Mouse (Mus musculus): ENCODE results near the gene Fam20a.

Fam20a gene

DNA sequence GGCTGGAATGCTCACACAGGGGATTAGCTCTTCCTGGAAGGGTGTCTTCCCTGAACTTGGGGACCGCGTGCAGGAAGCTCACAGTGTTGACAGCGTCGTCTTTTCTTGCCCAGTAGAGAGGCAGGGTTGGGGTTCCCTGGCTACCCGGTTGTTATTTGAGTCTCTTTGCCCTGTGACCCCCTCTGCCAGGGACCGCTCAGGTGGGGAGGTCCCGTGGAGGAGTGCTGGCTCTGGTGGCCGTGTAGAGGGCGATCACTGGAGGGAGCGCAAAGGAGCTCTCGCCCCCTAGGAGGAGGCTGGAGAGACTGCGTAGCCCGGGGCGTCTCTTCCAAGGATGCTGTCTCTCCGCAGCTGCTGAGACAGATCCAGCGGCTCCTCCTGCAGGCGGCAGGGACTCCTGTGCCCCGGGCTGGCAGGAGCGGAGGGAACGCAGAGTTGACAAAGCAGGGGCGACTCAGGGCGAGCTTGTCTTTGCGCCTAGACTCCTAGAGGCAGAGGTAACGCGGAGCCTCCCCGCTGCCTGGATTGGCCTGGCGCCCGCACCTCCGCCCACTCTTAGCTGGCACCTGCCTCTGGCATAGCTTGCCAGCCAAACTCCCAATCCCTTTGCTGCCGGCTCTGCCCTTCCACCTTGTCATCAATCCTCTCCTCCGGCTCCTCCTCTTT, at the start of gene Fam20a:
Fam20a (minus strand) TSS at position 499 of the 666 bp plus-strand sequence.
- DNase-seq (ENCODE audit: low spot score): peak; percentile 43

DNA sequence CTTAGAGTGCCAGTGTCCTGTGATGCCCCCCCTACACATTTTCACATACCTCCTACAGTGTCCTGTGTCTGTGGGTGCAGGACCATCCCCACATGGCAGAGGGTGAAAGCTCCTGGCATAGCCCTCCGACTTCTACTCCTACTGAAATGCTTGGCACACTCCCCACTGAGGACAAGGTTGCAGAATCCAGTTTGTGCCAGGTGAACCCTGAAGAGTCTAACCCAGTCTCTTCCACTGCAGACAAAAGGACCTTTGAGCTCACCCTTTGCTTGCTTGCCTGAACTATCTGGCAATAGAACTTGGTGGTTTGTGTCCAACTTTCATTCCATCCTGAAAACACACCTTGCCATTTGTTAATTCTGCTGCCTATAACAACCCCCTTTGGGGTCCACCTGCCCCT, 49.3 kb upstream of the Fam20a start:
- DNase-seq (ENCODE audit: low spot score): no peak

DNA sequence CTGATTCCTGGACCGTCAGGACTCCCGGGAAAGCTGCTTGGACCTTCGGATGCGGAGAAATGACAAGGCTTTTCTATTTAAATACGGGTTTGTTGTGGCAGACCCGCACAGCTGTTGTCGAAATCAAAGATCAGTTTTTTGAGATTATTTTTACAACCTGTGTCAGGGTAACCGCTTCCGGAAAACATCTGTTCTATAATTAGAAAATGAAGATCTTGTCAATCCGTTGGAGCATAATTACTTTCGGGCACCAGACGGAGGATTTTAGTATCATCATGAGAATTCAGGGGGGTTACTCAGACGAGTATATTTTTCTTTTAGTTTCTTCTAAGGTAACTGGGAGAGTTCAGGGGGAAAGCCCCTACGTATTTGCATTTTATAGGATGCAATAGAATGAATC, 48.1 kb upstream of the Fam20a start:
- DNase-seq (ENCODE audit: low spot score): no peak

DNA sequence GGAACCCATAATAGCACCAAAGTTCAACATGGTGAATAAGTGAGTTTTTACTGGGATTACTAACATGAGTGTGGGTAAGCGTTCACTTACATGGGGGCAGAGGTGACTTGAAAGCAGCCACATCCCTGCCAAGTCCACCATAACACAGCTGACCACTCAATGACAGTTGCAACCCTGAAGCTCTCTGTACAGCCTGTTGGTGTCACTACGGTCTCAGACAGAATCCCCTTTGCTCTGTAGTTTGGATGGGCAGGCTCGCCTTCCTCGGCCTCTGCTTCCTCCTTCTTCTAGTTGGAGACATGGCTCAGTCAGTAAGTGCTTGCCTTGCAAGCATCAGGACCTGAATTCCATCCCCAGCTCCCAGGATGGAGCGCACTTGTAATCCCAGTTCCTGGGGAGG, 47.0 kb upstream of the Fam20a start:
- DNase-seq (ENCODE audit: low spot score): no peak

DNA sequence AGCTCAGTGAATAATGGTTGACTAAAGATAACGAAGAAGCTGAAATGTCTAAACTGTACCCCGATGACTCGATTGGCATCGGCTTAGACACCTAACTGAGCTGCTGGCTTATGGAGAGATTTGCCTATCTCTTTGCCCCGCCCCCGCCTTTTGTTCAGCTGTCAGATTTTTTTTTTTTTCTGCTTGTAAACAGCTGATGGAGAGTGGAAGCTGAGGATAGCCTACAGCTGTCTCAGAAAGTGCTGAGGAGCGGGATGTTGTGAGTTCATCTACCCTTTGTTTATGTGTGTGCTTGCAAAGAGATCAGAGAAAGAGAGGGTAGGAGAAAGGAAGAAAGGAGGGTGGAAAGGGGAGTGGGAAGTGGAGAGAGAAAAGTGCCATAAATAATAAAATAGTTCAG, 38.0 kb upstream of the Fam20a start:
- DNase-seq (ENCODE audit: low spot score): no peak

- no peak for DNase-seq (ENCODE audit: low spot score)
These were observed 36.6 kb upstream of the Fam20a start for GRCm38 (mm10) chr11:109758616-109759215.

DNA sequence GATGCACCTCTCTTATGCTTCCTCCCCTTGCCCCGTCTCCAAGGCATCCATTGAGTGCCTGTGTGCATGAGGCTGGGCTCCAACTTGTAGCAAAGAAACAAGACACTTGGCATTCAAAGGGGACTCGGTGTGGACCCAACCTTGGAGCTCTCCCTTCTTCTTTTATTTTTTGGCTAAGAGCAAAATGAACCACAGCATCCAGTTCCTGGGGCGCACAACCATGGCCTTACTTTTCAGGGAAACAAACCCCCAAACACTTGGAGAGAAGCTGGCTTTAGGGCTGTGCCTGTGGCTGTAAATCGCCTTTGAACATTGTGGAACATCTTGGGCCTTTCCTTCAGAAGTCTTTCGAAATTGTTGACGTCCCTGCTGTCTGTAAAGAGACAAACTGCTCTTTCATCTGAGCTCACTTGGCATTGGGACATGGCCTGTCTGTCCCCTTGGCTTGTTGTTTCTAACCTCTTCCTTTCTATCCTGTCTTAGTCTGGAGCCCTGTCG, 32.1 kb upstream of the Fam20a start:
- DNase-seq (ENCODE audit: low spot score): no peak

- no peak for DNase-seq (ENCODE audit: low spot score)
These were observed 29.8 kb upstream of the Fam20a start for GRCm38 (mm10) chr11:109751636-109752603.

DNA sequence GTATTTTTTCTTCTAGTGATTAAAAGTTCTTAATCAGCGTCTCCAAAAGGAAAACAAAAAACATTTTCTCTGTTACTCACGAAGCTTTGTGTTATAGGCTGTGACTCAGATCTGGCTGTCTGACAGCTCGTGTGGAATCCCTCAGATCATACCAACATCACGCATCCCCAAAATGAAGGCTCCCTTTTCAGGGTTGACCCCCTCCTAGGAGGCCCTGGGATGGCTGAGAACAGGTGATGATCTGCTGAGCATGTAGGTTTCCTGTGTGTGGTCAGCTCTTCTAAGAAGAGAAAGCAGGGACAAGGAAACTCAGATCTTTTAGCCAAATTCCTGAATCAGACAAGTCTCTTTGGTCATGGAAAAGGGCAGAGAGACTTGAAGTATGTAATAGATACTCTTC, 23.1 kb upstream of the Fam20a start:
- no peak for DNase-seq (ENCODE audit: low spot score)

GRCm38 (mm10) chr11:109737967-109738366, 15.9 kb upstream of the Fam20a start:
- DNase-seq (ENCODE audit: low spot score): no peak

- no peak for DNase-seq (ENCODE audit: low spot score)
These were observed 14.3 kb upstream of the Fam20a start for GRCm38 (mm10) chr11:109736406-109736805.

GRCm38 (mm10) chr11:109734341-109734740, 12.3 kb upstream of the Fam20a start:
- DNase-seq (ENCODE audit: low spot score): no peak

GRCm38 (mm10) chr11:109732726-109733438, 10.8 kb upstream of the Fam20a start:
- no peak for DNase-seq (ENCODE audit: low spot score)

GRCm38 (mm10) chr11:109728371-109728770, 6.3 kb upstream of the Fam20a start:
- no peak for DNase-seq (ENCODE audit: low spot score)

- no peak for DNase-seq (ENCODE audit: low spot score)
These were observed 632 bp upstream of the Fam20a start for GRCm38 (mm10) chr11:109722711-109723110.

- peak; percentile 20 for DNase-seq (ENCODE audit: low spot score)
These were observed 729 bp downstream of the Fam20a start for GRCm38 (mm10) chr11:109721320-109721780.

DNA sequence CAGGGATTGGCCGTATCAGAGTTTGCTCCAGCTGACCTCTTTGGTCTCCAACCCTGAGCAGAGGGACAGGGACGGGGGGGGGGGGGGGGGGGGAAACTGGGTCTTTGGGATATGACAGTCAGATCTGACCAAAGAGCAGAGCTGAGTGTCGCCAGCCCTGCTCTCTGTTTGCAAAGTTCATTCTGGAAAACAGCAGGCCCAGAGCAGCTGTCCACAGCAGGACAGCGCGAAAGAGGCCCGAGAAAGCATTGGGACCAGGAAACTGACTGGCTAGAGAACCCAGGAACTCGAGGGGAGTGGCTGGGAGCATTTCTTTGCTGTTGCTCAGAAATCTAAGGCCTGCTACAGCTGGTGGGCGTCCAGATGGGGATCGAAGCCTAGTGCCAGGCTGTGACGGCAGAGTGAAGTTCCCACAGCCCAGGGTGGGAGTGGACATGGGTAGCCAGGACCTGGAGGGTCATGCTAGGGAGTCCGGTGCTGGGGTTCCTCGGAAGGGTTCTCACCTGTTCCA, 1.2 kb downstream of the Fam20a start:
- DNase-seq (ENCODE audit: low spot score): peak; percentile 31

- no peak for DNase-seq (ENCODE audit: low spot score)
These were observed 2.7 kb downstream of the Fam20a start for GRCm38 (mm10) chr11:109719399-109719798.

DNA sequence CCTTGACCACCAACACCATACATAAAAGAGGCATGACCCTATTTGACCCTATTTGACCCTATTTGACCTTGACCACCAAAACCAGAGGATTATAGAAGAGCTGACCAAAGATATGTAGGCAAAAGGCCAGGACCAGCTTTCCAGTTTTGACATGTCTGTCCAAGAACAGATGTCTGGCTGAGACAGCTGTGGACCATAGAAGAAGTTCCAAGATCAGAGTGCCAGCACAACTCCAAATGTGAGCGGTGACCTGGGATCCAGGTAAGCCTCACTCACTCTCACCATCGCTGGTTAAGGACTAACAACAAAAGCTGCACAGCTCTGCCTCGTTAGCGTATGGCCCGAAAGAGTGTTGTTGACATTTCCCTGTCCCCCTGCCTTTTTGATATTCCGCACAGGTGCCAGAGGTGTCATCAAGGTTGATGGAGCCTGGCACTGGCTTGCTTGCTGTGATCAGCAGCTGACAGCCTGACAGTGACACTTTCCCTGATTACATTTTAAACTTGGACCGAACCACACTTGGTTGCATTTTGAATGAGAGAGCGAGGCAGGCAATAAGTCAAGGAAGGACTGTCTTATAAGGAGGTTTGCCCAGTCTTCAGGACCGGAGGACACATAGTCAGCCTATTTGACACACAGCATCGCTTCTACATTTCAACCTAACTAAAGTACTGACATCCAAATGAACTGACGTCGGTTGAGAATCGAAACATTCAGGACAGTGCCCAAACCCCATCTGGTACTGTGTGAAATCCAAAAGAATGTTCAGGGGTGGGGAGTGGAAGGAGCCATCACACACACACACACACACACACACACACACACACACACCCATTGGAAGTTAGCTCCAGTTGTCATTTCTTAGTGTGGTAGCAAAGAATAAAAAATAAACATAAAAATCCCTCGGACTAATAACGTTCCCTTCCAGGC, 3.8 kb downstream of the Fam20a start:
- DNase-seq (ENCODE audit: low spot score): no peak

DNA sequence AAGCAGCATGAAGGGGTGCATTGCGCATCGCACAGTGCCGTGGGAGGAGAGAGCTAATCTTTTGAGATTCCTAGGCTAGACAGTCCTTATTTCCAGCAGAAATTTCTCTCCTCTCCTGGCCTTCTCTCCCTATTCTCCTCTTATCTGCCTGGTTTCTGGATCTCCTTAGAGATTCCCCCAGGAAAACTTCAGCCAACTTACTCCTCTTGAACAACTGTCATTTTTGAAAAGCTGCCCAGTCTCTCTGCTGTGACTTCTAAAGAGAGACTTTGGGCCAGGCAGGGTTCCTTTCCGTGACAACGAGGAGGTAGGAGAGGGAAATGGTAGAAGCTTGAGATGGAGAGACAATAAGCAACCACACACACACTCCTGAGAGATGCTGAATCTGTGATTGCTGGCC, 4.6 kb downstream of the Fam20a start:
- no peak for DNase-seq (ENCODE audit: low spot score)

GRCm38 (mm10) chr11:109716981-109717380, 5.1 kb downstream of the Fam20a start:
- no peak for DNase-seq (ENCODE audit: low spot score)
